Mouse (Mus musculus) adrenal gland (tissue): ENCODE results near the gene Mettl7b.

Source experiments
- intact Hi-C: fragments of 180-260 bp; cut with DNase I; formaldehyde crosslinking; loops from one replicate; pipeline ENCODE4 v1.15.1; 2025

The Mettl7b gene

DNA sequence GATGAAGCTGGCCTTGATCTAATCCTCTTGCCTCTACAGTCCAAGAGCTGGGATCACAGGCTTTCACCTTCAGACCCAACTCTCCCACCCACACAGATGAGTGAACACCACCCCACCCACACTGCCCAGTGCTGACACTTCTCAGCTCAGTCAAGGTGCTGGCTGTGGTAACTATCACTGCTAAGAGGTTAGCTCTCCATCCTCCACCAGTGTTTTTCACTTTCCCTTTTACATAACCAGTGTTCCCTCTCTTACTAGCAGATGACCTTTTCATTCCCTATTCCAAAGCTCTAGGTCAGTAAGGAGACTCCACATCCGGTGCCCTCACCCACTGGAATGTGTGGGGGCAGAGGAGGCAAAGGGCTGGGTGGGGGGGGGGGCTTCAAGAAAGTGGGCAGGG is 39.5 kb downstream of the Mettl7b start:
- intact Hi-C loops: no loop called here

DNA sequence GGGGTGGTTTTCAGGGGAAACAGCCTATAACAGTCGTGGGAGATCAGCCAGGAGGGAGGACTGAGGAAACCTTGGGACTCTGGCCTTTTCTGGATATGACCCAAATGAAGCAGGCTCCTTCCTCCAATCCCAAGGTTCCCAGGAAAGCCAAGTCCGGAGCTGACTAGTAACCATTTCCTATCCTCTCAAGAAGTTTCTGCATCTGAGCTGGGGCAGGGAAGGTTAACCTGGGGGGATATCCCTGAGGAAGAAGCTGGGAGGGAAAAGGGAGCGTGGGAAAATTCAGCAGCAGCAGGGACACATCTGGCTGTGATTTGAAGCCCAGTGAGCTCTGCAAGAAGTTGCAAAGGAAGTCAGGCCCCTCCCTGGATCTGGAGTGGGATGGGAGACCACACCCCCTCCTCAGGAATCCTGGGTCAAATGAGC is 40.0 kb downstream of the Mettl7b start:
- intact Hi-C loops: no loop called here

DNA sequence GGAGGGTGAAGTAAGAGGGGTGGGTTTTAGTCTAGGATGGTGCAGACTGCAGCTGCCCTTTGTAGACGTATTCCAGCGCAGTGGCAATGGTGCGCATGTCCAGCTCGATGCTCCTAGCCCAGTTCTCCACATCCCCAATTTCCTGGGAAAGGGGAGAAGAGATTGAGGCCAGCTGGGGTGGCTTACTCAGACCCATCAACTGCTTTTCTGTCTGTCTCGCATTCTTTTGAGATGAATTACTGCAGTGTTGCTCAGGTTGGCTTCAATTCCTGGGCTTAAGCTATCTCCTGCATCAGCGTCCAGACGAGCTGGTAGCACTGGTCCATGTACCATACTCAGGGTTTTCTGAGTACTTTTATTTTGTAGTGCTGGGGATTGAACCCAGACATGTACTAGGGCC is 40.8 kb downstream of the Mettl7b start:
- intact Hi-C loops: no loop called here

GRCm38 (mm10) chr10:128919203-128919631 is 41.6 kb downstream of the Mettl7b start:
- intact Hi-C loops: no loop called here

DNA sequence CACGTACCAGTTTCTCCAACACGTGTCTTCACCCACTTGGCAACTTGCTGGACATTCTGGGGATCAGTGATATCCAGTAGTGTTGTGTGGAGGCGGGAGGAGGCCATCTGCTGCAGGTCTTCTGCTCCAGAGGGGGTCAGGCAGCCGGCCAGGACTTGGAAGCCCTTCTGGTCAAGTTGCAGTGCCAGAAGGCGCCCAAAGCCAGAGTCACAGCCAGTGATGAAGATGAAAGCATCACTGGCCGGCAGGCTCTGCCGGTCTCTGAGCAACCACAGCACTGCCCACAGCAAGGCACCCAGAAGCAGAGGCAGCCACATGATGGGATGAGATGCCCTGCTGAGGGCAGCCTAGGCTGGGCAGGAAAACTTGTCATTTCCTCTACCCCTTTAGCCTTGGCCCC is 42.5 kb downstream of the Mettl7b start:
- intact Hi-C loops: no loop called here

- intact Hi-C loops: no loop called here
These were observed 43.4 kb downstream of the Mettl7b start for GRCm38 (mm10) chr10:128917400-128917799.

- intact Hi-C loops: no loop called here
These were observed 44.1 kb downstream of the Mettl7b start for GRCm38 (mm10) chr10:128916665-128917064.

DNA sequence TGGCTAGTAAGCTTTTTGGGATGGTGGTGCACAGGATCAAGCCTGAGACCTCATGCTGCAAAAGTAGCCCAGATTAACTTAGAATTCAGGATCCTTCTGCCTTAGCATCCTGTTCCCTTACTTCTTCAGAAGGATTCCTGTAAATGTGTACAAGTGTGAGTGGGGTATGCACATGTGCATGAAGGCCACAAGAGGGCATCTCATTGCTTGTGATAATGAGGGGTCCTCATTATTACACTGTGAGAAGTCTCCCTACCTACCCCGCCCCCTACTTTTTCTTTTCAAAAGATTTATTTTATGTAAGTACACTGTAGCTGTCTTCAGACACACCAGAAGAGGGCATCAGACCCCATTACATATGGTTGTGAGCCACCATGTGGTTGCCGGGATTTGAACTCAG is 45.2 kb downstream of the Mettl7b start:
- intact Hi-C loops: no loop called here

DNA sequence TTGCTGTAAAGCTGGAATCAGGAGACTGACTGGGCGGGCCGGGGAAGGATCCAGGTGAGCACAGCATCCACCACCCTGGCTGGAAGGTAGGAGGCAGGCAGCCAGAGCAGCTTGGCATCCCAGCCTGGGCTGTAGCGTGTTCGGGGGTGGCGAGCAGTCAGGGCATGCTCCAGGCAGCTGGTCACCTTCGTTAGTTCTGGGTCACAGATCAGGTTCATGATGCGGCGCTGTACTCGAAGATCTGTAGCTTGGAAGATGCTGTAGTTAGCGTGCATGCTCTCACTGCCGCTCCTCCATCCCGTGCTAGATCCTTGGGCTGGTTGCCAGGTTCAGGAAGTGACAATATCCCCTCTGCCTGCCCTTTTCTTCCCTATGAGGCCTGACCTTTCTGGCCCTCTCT is 47.1 kb downstream of the Mettl7b start:
- intact Hi-C loops: no loop called here

DNA sequence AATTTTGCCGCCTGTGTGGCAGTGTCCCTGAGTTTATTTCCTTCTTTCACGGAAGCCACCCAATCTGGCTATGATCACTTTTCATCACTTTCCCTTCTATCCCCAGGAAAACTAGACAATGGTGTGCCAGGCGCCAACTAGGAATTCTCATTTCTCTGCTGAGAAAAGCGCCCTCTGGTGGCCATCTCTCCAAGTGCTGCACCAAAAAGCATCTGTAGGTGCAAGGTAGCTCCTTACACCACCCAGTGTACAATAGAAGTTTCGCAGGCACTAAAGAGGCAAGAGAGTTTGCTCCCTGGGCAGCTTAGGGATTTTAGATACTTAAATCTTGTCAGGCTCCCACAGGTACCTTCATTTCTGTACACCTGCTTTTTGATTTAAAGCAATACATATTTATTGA is 47.6 kb downstream of the Mettl7b start:
- intact Hi-C loops: no loop called here

DNA sequence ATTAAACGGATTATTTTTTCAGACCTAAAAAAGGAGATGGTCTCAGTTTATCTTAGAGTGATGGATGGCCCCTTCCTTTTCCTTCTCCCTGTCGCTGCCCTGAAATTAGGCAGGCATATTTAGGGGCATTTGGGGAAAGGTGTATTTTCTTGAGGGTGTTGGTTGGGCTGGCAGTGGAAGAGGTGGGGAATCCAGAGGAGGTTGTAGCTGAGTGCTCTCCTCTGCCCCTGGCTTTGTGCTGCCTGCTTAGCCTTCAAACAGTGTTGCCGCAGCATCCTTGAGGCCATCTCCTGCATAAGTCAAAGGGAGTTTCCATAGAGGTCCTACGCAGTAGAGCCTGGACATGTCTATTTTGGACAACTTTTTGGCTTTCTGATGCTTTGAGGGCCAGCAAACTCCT is 48.0 kb downstream of the Mettl7b start:
- intact Hi-C loops: no loop called here

- intact Hi-C loops: no loop called here
These were observed 48.5 kb downstream of the Mettl7b start for GRCm38 (mm10) chr10:128912268-128912667.

- intact Hi-C loops: no loop called here
These were observed 49.4 kb downstream of the Mettl7b start for GRCm38 (mm10) chr10:128911430-128911829.

- intact Hi-C loops: no loop called here
These were observed 50.5 kb downstream of the Mettl7b start for GRCm38 (mm10) chr10:128910066-128910841.

GRCm38 (mm10) chr10:128909567-128910028 is 51.2 kb downstream of the Mettl7b start:
- intact Hi-C loops: no loop called here

- intact Hi-C loops: no loop called here
These were observed 51.9 kb downstream of the Mettl7b start for GRCm38 (mm10) chr10:128908778-128909448.
